Mouse (Mus musculus) ES-E14 (cell line): ENCODE results near the gene Med18. TPM values are rescaled to one million over a fixed set of nuclear protein-coding genes. Genes with fewer than 3 reads are reported as not detected.

ENCODE experiments used
- DNase-seq: peaks from one replicate; pipeline ENCODE4 v3.0.0-alpha.2; 2013; ENCODE audit warnings: low read depth, low spot score
- H3K27ac ChIP-seq: 2 replicates; pipeline ENCODE4 v1.5.1; 2012; ENCODE audit warnings: low read depth, mild to moderate bottlenecking, low read length, moderate library complexity, mixed read lengths; ENCODE audit not compliant: poor library complexity, insufficient read depth, severe bottlenecking
- H3K36me3 ChIP-seq: 2 replicates; pipeline ENCODE4 v1.6.1; 2012; ENCODE audit warnings: mild to moderate bottlenecking, low read length, moderate library complexity, mixed read lengths; ENCODE audit not compliant: control insufficient read depth, poor library complexity, insufficient read depth, severe bottlenecking
- H3K4me1 ChIP-seq, 2 experiments: fragments of 150-350 bp in 1 of 2; sonication (generic) in 1 of 2; 2 replicates each; pipeline ENCODE4 v1.6.1; 2012; ENCODE audit warnings: low read length in 2 of 2, mild to moderate bottlenecking in 1 of 2, mixed read lengths in 1 of 2; ENCODE audit not compliant: control insufficient read depth in 2 of 2, insufficient read depth in 2 of 2, poor library complexity in 1 of 2
- H3K4me3 ChIP-seq, 2 experiments: fragments of 150-350 bp in 1 of 2; sonication (generic) in 1 of 2; 2 replicates each; pipeline ENCODE4 v1.5.1; 2012; ENCODE audit warnings: low read length in 2 of 2, low read depth in 1 of 2, mild to moderate bottlenecking in 1 of 2, mixed read lengths in 1 of 2; ENCODE audit not compliant: insufficient read depth in 1 of 2, poor library complexity in 1 of 2, severe bottlenecking in 1 of 2
- H3K9ac ChIP-seq: 2 replicates; pipeline ENCODE4 v1.6.1; 2012; ENCODE audit warnings: low read depth, mild to moderate bottlenecking, low read length, mixed read lengths; ENCODE audit not compliant: poor library complexity, insufficient read depth, severe bottlenecking
- H3K9me3 ChIP-seq: fragments of 150-350 bp; sonication (generic); 2 replicates; pipeline ENCODE4 v1.6.1; 2012; ENCODE audit warnings: low read depth, mild to moderate bottlenecking, low read length; ENCODE audit not compliant: control insufficient read depth, insufficient read depth
- CHD2 ChIP-seq: IDR thresholded peaks from 2 replicates; pipeline ENCODE4 v1.6.1; 2014; ENCODE audit warnings: mild to moderate bottlenecking, low read depth, low read length, inconsistent platforms
- HCFC1 ChIP-seq: IDR thresholded peaks from 2 replicates; pipeline ENCODE4 v1.6.1; 2012; ENCODE audit warnings: low read length, inconsistent platforms, borderline replicate concordance; ENCODE audit not compliant: insufficient read depth
- MAFK ChIP-seq: IDR thresholded peaks from 2 replicates; pipeline ENCODE4 v1.6.1; 2014; ENCODE audit warnings: mild to moderate bottlenecking, low read depth, low read length, inconsistent platforms; ENCODE audit not compliant: insufficient read depth
- ZC3H11A ChIP-seq: IDR thresholded peaks from 2 replicates; pipeline ENCODE4 v1.6.1; 2012; ENCODE audit warnings: low read depth, mild to moderate bottlenecking, inconsistent platforms, low read length, borderline replicate concordance
- ZNF384 ChIP-seq: IDR thresholded peaks from 2 replicates; pipeline ENCODE4 v1.6.1; 2012; ENCODE audit warnings: low read depth, low read length, inconsistent platforms
- in situ Hi-C, 2 experiments: fragments of 600-800 bp; cut with MboI; formaldehyde crosslinking; loops; one replicate each; pipeline ENCODE4 v1.15.1; 2025; ENCODE audit warnings: low sequenced_read_pairs in 2 of 2, inconsistent platforms in 1 of 2; ENCODE audit not compliant: unreplicated experiment in 2 of 2
- total RNA-seq: library from RNA; depleted of rRNA; stranded (reverse); fragments of 300-350 nt; gene quantifications from 2 replicates; pipeline ENCODE4 v1.2.3, GENCODE M21; 2012

The Med18 gene
- total RNA-seq, 1 experiment = 32.8 TPM

GRCm38 (mm10) chr4:132449778-132450177, 13.9 kb downstream of the Med18 start:
- in situ Hi-C loops = no loop called here

GRCm38 (mm10) chr4:132446105-132446504, 17.6 kb downstream of the Med18 start:
- H3K4me3 ChIP-seq = no peak overlapping the region
- TF ChIP-seq HCFC1 (no peak), ZNF384 (no peak), CHD2 (no peak), ZC3H11A (no peak), MAFK (no peak)
- no peaks in the 10 kb centered on the region for H3K9me3 ChIP-seq
- H3K36me3 ChIP-seq = no peaks in the 10 kb centered on the region
- no peak overlapping the region for H3K9ac ChIP-seq
- H3K27ac ChIP-seq = no peak overlapping the region
- no peak for DNase-seq
- in situ Hi-C loops = no loop called here
- no peaks in the 10 kb centered on the region for H3K4me1 ChIP-seq

More at GRCm38 (mm10) chr4:132449778-132450177, 13.9 kb downstream of the Med18 start:
- no peaks in the 10 kb centered on the region for H3K36me3 ChIP-seq
- no peak overlapping the region for H3K9ac ChIP-seq
- DNase-seq = no peak
- no peaks in the 10 kb centered on the region for H3K9me3 ChIP-seq
- TF ChIP-seq ZC3H11A (no peak), MAFK (0 out of 2 replicates have a peak, but pooled peaks have one; percentile 20)
- H3K4me1 ChIP-seq = no peaks in the 10 kb centered on the region
- no peak overlapping the region for H3K4me3 ChIP-seq
- no peak overlapping the region for H3K27ac ChIP-seq

GRCm38 (mm10) chr4:132444516-132444915, 19.2 kb downstream of the Med18 start:
- TF ChIP-seq ZC3H11A = no peak
- no peak for TF ChIP-seq MAFK
- no peak for TF ChIP-seq CHD2
- TF ChIP-seq ZNF384 = peak; percentile 65; the same call in 1 of the 2 replicates
- TF ChIP-seq HCFC1 = no peak

GRCm38 (mm10) chr4:132437857-132438256, 25.9 kb downstream of the Med18 start:
- no peak overlapping the region for H3K27ac ChIP-seq
- H3K4me1 ChIP-seq = peaks cover 0 to 7% of the 10 kb centered on the region in 2 experiments; a peak in 1 of 4 replicates
- no peak overlapping the region for H3K4me3 ChIP-seq
- no peaks in the 10 kb centered on the region for H3K9me3 ChIP-seq
- H3K9ac ChIP-seq = no peak overlapping the region
- peak; percentile 36; the same call in 1 of the 2 replicates for TF ChIP-seq MAFK
- TF ChIP-seq ZNF384 = no peak
- in situ Hi-C loops = no loop called here
- no peak for DNase-seq
- no peaks in the 10 kb centered on the region for H3K36me3 ChIP-seq

More at GRCm38 (mm10) chr4:132444516-132444915, 19.2 kb downstream of the Med18 start:
- no peak for DNase-seq
- Histone ChIP-seq H3K9me3 (no peaks in the 10 kb centered on the region), H3K4me3 (no peak overlapping the region), H3K9ac (no peak overlapping the region), H3K4me1 (peaks cover 0 to 2% of the 10 kb centered on the region in 2 experiments; a peak in 1 of 4 replicates), H3K27ac (no peak overlapping the region), H3K36me3 (no peaks in the 10 kb centered on the region)
- in situ Hi-C loops = no loop called here

GRCm38 (mm10) chr4:132432717-132433372, 30.9 kb downstream of the Med18 start:
- Histone ChIP-seq H3K9me3 (no peaks in the 10 kb centered on the region), H3K27ac (no peak overlapping the region), H3K9ac (no peak overlapping the region; the same call in 1 of the 2 replicates), H3K36me3 (no peaks in the 10 kb centered on the region), H3K4me3 (peak overlapping the region; percentile 20 to 62), H3K4me1 (peaks cover 2 to 9% of the 10 kb centered on the region in 2 experiments; a peak in 1 of 4 replicates)
- peak; percentile 46 for DNase-seq
- in situ Hi-C loops = no loop called here
- TF ChIP-seq CHD2 (no peak), MAFK (no peak), ZNF384 (peak; percentile 99), HCFC1 (no peak), ZC3H11A (no peak)
